Mouse (Mus musculus) megakaryocyte, embryonic 14.5 days (primary cell): ENCODE measurements around the gene Notch4.

Source experiments
- FLI1 ChIP-seq: IDR thresholded peaks from 2 replicates; pipeline ENCODE4 v1.6.1; 2012; ENCODE audit warnings: low read length, inconsistent platforms, mixed read lengths
- GATA1 ChIP-seq: IDR thresholded peaks from 3 replicates; pipeline ENCODE4 v1.6.1; 2012; ENCODE audit warnings: mixed read lengths, low read length, inconsistent platforms, borderline replicate concordance

DNA sequence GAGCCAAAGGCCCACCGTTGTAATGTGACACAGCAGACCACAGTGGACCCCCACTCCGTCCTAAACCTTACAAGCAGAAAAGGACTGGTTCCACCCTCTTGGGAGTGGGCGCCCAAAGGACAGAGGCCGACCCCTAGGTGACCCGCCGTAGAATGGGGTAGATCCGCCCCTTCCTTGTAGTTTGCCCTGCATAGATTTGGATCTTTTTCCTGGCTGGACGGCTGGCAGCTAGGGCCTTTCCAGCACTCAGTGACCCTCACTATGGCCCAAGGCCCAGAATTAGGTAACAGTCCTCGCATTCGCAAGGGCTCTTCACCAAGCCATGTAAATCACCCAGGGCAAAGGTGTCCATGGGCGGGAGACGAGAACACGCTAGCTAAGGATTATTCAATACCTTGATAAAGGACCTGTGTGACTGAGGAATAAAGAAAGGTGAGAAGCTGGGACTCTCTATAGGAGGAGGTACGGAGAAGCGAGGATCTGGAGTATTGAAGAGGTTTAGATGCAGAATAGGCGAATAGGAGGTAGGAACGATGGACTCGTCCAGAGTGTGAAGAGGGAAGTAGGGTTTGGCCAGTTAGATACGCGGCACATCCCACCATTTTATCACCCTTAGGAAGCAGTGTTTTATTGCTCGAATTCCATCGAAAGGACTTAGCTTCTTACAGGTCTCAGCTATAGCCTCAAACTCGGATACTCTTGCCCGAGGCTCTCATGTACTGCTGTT lies 40.6 kb downstream of the Notch4 start:
- TF ChIP-seq GATA1 (no peak), FLI1 (no peak)
